ENCODE assay signal across 18 mouse cellular contexts in genomic region chr7:130662250-130662649, GRCm38 (mm10).
A peak's percentile ranks its signal among the peaks of the same experiment; 100 is the strongest.
DNase-seq lines count a peak whose midpoint lies in the region; ATAC-seq lines count a peak whose summit lies in the region.
"Had no signal": no experiment of that assay in that cellular context is flagged by ENCODE, and none has a peak within 500 bp of the region (broad histone marks: within the 10 kb centered on the region; RNA-seq: fewer than 3 reads in every experiment).

No protein-coding gene starts in this region.

- H3K4me3 ChIP-seq in forebrain, embryonic 10.5 days = no peak overlapping the region
- H3K4me3 ChIP-seq in forebrain, embryonic 12.5 days (replicated peaks) = no peak overlapping the region
- H3K4me3 ChIP-seq in heart, embryonic 14.5 days (ENCODE audit: control insufficient read depth in 1 of 2, insufficient read depth in 1 of 2, low read depth in 1 of 2, low read length in 2 of 2) = no peak overlapping the region
- H3K4me3 ChIP-seq: neural tube, embryonic 13.5 days had no signal

- H3K9me3 ChIP-seq in forebrain, embryonic 10.5 days = peaks cover 20% of the 10 kb centered on the region
- H3K9me3 ChIP-seq in forebrain, embryonic 12.5 days = no peaks in the 10 kb centered on the region
- peaks cover 9% of the 10 kb centered on the region for H3K9me3 ChIP-seq in heart, embryonic 14.5 days (ENCODE audit: control insufficient read depth, low read length)

- H3K9ac ChIP-seq in forebrain, embryonic 12.5 days = no peak overlapping the region
- peak overlapping the region; percentile 52 for H3K9ac ChIP-seq in heart, embryonic 14.5 days (ENCODE audit: low read length)
- H3K9ac ChIP-seq: neural tube, embryonic 13.5 days had no signal

- ATAC-seq in forebrain, embryonic 12.5 days (ENCODE audit: low FRiP score) = no peak
- no peak for ATAC-seq in heart, embryonic 14.5 days (ENCODE audit: insufficient number of reproducible peaks, insufficient read depth, low FRiP score, low read depth)
- ATAC-seq: forebrain, embryonic 14.5 days; hindbrain, postnatal 0 days had no signal

- no peak for DNase-seq in forebrain, embryonic 10.5 days (ENCODE audit: extremely low spot score, low spot score)
- no peak for DNase-seq in heart, adult 8-10 months (ENCODE audit: low spot score)
- DNase-seq in retina, postnatal 1 day = peak; percentile 47
- no peak for DNase-seq in retina, embryonic 14.5 days (ENCODE audit: low spot score)
- no peak for DNase-seq in testis, postnatal 14 days (ENCODE audit: low spot score)
- DNase-seq in B cell, adult 2 months = no peak
- DNase-seq: adrenal gland, postnatal 36 days; cerebellum, adult 9-11 months; embryo, embryonic 11 days; kidney, adult 11 months; lung, adult 18-20 months; right cerebral cortex, postnatal 4 days; thymus, postnatal 4 days had no signal

- peaks cover 15% of the 10 kb centered on the region for H3K4me1 ChIP-seq in forebrain, embryonic 10.5 days
- peaks cover 11% of the 10 kb centered on the region for H3K4me1 ChIP-seq in forebrain, embryonic 12.5 days
- H3K4me1 ChIP-seq in heart, embryonic 14.5 days (ENCODE audit: control insufficient read depth in 2 of 2, insufficient read depth in 2 of 2, low read length in 2 of 2) = peaks cover 18 to 42% of the 10 kb centered on the region in 2 experiments

- H3K4me2 ChIP-seq in forebrain, embryonic 12.5 days = no peak overlapping the region
- H3K4me2 ChIP-seq in heart, embryonic 14.5 days (ENCODE audit: low read length) = no peak overlapping the region
- H3K4me2 ChIP-seq: neural tube, embryonic 13.5 days had no signal

- 58% methylated on average over 5 of the region's 5 CpGs for WGBS in forebrain, embryonic 10.5 days
- WGBS in forebrain, embryonic 12.5 days = 54% methylated on average over 5 of the region's 5 CpGs
- 77% methylated on average over 5 of the region's 5 CpGs for WGBS in heart, embryonic 14.5 days

- H3K27me3 ChIP-seq in forebrain, embryonic 10.5 days (ENCODE audit: poor library complexity, severe bottlenecking) = no peaks in the 10 kb centered on the region
- no peaks in the 10 kb centered on the region; the same call in 1 of the 2 replicates for H3K27me3 ChIP-seq in forebrain, embryonic 12.5 days
- H3K27me3 ChIP-seq in heart, embryonic 14.5 days (ENCODE audit: control insufficient read depth, insufficient read depth, low read length) = no peaks in the 10 kb centered on the region
- H3K27me3 ChIP-seq: neural tube, embryonic 13.5 days had no signal

- H3K36me3 ChIP-seq in forebrain, embryonic 10.5 days (replicated peaks) = peaks cover 33% of the 10 kb centered on the region
- H3K36me3 ChIP-seq in forebrain, embryonic 12.5 days (replicated peaks) = peaks cover 19% of the 10 kb centered on the region
- H3K36me3 ChIP-seq in heart, embryonic 14.5 days (ENCODE audit: control insufficient read depth, insufficient read depth, low read length) = peaks cover 35% of the 10 kb centered on the region

- H3K27ac ChIP-seq in forebrain, embryonic 10.5 days = peak overlapping the region; percentile 62
- H3K27ac ChIP-seq in forebrain, embryonic 12.5 days = no peak overlapping the region
- peak overlapping the region; percentile 15 to 42; a peak in 3 of 4 replicates for H3K27ac ChIP-seq in heart, embryonic 14.5 days (replicated peaks in 1 of 2; ENCODE audit: control insufficient read depth in 1 of 2, insufficient read depth in 1 of 2, low read depth in 2 of 2, low read length in 2 of 2)
- H3K27ac ChIP-seq: hindbrain, postnatal 0 days; neural tube, embryonic 13.5 days had no signal
